Mouse (Mus musculus) large intestine, adult 2 months (tissue): ENCODE measurements around the gene Col4a1. TPM values are rescaled to one million over a fixed set of nuclear protein-coding genes. Genes with fewer than 3 reads are reported as not detected.

Source experiments
- DNase-seq: peaks from one replicate; pipeline ENCODE4 v3.0.0-alpha.2; 2012; ENCODE audit warnings: low read depth, low spot score
- WGBS: fragments of 180-500 bp; shearing (Covaris S2); methylation state at CpG from one replicate; pipeline ENCODE4 v1.1.7; 2018; 5-methylcytosine and 5-hydroxymethylcytosine counted together
- polyA plus RNA-seq: library from polyadenylated mRNA; depleted of rRNA; stranded (reverse); fragments of >200 nt; gene quantifications from 2 replicates; pipeline ENCODE4 v1.2.3, GENCODE M21; 2012; rRNA removed

Col4a1 gene
- polyA plus RNA-seq, 1 experiment: 75.3 TPM

GRCm38 (mm10) chr8:11155579-11156318, 156.9 kb downstream of the Col4a1 start:
- 65% methylated on average over 9 of the region's 9 CpGs for WGBS
- DNase-seq: no peak

DNA sequence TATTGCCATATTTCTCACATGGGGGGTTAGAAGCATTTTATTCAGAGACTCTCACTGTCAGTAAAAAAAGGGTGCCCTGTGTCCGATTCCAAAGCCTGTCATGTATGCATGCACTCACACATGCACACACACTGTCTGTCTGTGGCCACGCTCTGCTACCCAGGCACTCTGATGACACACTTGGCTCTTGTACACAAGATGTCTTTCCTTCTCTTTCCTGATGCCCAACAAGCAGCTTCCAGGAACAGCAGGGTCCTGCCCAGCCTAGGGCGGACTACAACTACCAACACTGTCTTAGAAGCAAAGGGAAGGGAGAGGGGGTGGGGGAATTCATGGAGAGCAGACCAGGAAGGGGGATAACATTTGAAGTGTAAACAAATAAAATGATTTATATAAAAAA, 162.4 kb downstream of the Col4a1 start:
- no peak for DNase-seq
- 74% methylated on average over 3 of the region's 3 CpGs for WGBS

DNA sequence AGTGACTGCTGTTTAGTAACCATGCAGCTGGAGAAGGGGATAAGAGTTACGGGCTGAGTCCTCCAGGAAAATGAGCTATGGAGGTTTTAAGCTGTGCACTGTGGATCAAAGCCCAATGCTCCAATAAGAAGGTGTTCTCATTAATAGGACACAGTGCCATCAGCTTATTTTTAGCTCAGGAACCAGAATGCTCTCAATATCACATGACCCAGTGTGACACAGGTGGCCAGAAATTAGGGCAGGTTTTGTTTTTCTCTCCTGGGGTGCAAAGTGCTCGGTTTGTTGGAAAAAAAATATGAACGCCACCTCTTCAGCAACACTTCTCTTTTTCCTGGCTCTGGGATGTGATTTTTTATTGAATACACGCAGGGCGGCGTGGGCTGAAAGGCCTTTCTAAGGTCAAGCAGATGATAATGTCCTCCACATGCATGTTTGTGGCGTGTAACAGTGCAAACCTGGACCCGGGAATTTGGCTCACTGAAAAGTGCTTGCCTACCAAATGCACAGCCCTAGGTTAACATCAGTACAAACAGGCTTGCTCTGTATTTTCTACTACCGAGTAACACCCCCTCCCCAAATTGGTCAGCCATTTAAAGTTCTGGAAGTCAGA, 163.3 kb downstream of the Col4a1 start:
- 82% methylated on average over 9 of the region's 9 CpGs for WGBS
- no peak for DNase-seq

DNA sequence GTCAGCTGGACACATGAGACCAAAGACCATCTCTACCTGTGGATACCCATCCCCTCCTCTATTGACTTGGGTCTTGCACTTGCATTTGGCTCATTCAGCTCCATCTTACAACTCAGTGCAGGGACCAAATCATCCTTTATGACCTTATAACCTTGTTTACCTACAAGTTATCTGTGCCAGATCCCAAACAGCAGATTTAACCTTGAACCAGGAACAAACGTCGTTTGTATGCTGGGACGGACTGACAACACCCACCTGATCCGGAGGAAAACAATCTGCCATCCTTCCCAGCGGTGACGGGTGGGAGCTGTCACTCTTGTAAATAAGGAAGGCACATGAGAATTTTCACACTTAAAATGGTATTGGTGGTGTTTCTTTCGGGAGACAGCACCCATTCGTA, 163.8 kb downstream of the Col4a1 start:
- no peak for DNase-seq

More for the DNA sequence above, 163.8 kb downstream of the Col4a1 start:
- WGBS: 32% methylated on average over 8 of the region's 8 CpGs

Other genes starting within 250 kb of the Col4a1 start
- gene Col4a2, start within 50 bp of the Col4a1 start, polyA plus RNA-seq: 29.8 and 41.9 TPM in 2 replicates
- 23.1 and 26.4 TPM in 2 replicates for gene Rab20, start 165.9 kb upstream of the Col4a1 start, polyA plus RNA-seq
- gene Naxd, start 184.7 kb upstream of the Col4a1 start, polyA plus RNA-seq: 70.4 and 94.1 TPM in 2 replicates
- 36.4 and 42.5 TPM in 2 replicates for gene Cars2, start 238.0 kb upstream of the Col4a1 start, polyA plus RNA-seq
- 10.7 and 14.5 TPM in 2 replicates for gene Ing1, start 242.7 kb upstream of the Col4a1 start, polyA plus RNA-seq